Mouse (Mus musculus) neutrophil, adult 5-6 weeks (primary cell): ENCODE measurements around the gene Tmem170. TPM values are rescaled to one million over a fixed set of nuclear protein-coding genes. Genes with fewer than 3 reads are reported as not detected.

Experiments
- ATAC-seq: fragments of 151-379, 151-347 bp; 2 replicates; pipeline ENCODE4 v1.8.0; 2017; ENCODE audit warnings: mild to moderate bottlenecking, moderate TSS enrichment; ENCODE audit not compliant: insufficient number of reproducible peaks, poor library complexity, low FRiP score, severe bottlenecking; ENCODE audit errors: extremely low read depth
- total RNA-seq: library from RNA; stranded (forward); fragments of 200-1000 nt; gene quantifications from 2 replicates; pipeline ENCODE4 v1.2.3, GENCODE M21; 2017

The Tmem170 gene
- 3.7 and 4.1 TPM in 2 replicates for total RNA-seq

DNA sequence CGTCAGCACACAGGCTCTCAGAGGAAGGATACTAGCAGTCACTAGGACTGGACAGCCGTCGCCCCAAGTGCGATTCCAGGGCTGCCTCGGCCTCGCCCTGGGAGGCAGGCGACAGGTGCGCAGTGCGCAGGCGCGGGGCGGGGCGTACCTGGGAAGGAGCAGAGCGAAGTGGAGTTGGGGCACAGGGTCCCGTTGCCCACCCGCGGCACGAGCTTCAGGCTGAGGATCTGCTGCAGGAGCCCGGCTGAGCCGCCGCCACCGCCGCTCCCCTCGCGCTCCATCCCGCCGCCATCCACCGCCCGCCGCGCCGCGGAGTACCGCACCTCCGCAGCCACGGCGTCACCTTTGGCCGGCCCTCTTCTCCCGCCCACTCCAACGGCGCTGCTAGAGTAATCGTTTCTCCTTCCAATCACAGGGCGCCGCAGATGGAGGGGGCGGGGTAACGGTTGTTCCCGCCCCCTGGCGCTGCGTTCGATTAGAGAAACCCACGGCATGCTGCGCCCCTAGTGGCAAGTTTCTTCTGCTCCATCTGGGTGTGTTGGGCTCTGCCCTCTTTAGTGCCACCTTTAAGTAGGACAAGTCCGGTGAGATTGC lies at the start of gene Tmem170:
Gene Tmem170 (minus strand): TSS at position 396 of the 594 bp plus-strand sequence.
- peak; percentile 99 for ATAC-seq

DNA sequence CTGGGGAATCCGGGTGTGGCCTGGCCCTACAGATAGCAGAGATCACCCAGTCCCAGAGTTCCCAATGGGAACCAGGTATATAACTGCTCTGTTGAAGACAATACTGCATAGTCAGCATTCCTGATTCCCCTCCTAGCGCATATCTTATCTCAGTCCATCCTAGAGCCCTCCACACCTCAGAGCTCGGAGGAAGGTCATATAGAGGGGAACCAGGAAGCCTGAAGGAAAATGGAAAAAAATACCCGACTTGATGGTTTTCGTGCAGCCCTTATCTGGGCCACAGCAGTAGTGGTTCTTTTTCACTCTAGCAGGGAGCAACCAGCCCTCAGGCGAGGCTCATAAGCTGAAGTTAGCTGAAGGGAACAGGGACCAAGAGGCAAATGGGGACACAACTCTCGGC lies 48.4 kb upstream of the Tmem170 start:
- no peak for ATAC-seq

DNA sequence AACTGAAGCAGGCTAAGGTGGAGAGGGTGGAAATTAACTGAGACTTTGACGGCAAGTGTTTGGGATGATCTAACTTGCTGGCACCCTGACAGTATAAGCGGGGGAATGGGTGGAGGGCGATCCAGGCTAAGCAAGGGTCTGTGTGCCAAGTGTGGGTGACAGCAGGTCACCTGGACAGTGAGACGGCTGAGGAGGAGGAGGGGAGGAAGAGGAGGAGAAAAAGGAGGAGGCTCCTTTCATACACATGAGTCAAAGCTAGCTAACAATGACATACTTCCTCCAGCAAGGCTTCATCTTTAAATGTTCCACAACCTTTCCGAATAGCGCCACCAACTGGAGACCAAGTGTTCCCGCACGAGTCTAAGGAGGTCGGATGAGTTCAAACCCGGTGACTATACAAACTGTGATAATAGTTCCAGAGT lies 46.8 kb upstream of the Tmem170 start:
- ATAC-seq, result 0 out of 2 replicates have a peak, but pooled peaks have one; percentile 33

DNA sequence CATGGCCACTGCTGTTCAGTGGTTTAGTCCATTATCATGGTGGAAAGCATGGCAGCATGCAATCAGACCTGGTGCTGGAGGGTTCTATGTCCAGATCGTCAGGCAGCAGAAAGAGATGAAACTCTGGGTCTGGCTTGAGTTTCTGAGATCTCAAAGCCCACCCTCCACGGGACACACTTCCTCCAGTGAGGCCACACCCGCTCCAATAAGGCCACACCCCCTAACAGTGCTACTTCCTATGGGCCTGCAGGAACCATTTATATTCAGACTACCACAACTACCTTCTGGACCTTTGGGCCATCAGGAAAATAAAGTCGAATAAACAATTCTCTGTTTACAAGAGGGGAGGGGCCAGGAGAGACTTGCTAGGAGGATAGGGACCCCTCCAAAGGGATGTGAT lies 44.4 kb upstream of the Tmem170 start:
- no peak for ATAC-seq

DNA sequence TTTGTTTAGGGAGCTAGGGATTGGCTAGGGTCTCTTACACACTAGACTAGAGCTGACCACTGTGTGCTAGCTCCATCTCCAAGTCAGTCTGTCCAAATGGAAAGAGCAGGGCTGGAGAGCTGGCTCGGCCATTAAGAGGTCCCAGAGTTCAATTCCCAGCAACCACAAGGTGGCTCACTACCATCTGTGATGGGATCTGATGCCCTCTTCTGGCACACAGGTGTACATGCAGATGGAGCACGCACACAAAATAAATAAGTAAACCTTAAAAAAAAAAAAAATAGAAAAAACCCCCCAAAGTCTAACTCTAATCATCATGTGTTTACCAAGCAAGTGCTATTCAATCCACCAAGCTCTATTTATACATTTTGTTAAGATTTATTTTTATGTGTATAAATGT lies 43.1 kb upstream of the Tmem170 start:
- ATAC-seq, result no peak

DNA sequence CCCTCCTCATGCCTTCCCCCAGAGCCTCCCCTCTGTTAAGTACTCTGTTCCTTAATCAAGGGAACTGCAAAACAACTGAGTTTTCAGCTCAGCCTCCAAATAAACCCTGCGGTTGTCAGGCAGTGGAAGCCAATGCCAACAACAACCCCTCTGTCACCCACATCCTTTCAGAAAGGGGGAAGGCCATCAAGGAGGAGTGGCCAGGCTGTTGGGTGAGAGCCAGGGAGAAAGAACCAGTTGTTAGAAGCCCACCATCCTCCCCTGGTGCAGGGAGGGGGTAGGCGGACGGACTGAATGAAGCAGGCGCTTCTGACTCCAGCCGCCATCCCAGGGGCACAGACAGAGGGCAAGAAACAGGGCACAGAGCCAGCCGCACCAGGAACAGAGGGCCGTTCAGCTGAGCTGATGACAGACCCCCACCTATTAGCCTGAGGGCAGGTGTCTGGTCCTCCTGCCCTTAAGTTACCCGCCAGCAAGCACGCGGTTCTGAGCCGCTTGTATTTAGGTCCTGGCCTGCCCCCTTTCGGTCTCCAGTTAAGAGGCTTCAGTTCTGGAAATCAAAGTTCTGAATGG lies 36.4 kb upstream of the Tmem170 start:
- no peak for ATAC-seq

DNA sequence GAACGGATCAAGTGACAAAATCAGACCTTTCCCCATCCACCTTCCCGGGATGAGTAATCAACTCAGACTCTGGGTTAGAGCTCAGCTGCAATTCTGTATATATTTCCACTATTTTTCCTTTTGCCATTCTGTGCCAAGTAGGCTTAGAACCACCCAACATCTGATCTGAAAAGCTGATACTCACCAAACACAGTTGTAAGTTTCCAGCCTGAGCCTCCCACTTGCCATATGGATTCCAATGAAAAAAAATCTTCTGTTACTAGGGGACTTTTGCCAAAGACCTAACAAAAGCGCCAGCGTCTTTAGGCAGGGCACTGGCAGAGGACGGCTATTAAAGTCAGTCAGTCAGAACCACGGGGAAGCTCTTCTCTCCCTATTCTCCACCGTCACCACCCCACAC lies 35.0 kb upstream of the Tmem170 start:
- ATAC-seq, result no peak

DNA sequence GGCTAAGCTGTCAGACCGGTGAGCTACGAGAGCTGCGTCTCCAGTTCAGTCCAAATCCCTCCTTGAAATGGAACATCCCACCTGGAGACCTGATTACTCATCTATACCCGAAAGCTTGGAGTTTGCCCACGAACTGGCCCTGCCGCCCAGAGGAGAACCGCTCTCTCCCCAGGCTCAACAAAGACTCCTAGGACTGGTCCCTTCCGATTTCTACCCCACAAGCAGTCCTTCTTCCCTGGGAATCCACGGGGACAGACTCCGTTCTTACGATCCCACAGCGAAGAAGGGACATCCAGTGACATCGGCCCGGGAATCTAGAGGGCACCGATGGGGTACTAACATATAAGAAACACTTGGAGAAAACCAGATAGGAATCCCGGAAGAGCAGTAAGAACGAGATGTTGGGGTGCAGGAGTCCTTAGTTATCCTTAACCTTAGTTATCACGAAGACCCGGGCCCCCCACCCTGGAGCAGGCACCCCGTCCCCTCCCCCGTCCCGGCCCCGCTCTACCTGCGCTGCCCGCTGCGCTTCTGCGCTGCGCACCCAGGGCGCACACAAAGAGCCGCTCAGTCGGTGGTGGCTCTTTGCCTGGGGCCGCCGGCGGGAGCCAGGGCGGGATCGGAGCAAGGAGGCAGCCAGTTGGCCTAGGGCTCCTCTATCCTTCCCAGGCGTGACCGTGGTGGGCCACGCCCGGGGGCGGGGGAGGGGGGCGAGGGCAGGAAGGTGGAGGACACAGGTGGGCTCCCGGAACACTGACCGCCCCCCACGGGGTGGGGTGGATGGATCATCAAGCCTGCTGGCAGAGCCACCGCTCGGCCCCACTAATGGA lies 33.3 kb upstream of the Tmem170 start, which contains the start of gene Chst5:
Gene Chst5 (minus strand): TSS at position 827 of the 830 bp plus-strand sequence.
- ATAC-seq, result no peak

DNA sequence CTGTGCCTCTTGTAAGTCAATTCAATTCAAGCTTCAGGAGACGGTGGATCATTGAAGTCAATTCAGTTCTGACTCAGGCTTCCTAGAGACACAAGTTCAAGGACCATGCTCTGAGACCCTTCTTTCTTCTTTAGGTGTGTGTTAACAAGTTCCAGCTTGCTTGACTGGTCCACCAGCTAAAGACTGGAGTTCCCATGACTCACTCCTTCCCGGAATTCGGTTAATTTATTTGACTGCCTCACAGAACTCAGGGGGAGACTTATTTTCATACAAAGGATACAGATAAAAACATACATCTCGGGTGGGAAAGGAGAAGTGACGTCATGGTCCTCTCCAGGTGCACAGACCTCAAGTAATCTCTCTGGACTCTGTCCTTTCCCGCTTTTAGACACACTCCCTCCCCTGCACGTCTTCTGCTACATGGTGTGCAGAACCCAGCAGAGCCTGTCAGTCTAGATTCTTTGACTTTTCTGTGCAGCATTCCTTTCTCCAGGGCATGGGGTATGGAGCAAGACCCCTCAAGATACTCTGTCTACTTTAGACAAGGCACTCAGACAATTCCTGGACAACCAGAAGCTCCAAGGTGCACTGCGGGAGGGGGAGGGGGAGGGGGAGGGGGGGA lies 29.1 kb upstream of the Tmem170 start:
- no peak for ATAC-seq

DNA sequence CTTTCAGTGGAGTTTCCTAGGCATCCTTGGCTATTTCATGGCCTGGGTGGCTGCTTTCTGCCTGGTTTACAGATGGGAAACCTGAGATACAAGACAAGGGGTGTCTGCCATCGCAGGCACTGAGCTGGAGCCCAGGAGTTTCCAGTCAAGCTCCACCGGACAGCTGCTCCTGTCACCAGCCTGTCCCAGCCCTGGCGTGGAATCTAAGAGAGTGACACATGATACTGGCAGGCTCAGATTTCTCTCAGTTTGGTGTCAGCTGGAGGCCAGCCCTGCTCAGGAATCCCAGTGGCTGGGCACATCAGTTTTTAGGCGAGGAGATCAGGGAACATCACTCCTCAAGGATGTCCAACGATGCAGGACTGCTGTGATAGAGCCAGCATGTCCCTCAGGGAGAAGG lies 25.5 kb upstream of the Tmem170 start:
- ATAC-seq, result no peak

DNA sequence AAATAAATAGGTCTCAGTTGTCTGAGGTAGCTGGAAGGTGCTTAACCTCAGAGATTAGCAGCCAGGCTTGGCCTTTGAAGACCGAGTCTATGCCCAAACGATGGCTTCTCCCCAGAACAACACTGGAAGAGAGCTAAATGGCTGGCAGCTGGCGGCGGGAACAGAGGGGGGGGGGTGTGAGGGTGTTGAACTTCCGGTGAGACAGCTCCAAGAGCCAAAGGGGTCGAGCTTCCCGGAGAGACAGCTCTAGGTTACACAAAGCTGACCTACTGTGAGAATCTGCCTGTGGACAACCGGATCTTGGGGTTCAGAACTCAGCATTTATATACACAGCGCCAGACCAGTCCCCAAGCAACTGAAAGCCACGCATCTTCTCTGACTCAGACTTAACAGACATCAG lies 22.0 kb upstream of the Tmem170 start:
- ATAC-seq, result no peak

DNA sequence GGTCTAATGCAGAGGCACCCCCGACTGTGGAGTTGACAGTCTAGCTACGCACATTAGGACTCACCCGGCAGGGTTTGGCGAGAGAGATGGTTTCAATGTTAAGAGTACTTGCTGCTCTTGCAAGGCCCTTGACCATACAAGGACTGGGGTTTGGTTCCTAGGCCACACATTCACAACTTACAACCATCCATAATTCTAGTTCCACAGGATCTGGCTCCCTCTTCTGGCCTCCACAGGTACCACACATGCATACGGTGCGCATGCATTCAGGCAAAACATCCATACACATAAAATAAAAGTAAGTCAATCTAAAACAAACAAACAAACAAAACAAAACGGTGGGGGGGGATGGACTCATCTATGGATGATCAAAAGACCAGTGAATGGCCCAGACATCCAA lies 18.4 kb upstream of the Tmem170 start:
- no peak for ATAC-seq

DNA sequence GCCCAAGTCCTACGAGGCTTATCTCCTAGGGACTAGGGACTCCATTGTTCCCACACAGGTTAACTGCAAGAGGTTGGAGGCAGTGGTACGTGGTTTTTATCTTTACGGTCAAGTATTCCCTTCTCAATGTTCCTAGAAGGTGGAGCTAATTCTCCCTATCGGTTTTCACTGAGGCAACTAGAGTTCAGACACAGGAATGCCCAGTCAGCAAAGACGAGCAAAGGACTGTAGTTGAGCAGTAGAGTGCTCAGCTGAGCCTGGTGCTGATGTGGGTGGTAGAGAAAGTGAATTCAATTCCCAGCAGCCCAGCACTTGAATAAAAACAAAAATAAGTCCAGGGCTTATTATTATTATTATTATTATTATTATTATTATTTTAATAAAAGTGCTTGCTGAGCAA lies 16.1 kb upstream of the Tmem170 start:
- no peak for ATAC-seq

DNA sequence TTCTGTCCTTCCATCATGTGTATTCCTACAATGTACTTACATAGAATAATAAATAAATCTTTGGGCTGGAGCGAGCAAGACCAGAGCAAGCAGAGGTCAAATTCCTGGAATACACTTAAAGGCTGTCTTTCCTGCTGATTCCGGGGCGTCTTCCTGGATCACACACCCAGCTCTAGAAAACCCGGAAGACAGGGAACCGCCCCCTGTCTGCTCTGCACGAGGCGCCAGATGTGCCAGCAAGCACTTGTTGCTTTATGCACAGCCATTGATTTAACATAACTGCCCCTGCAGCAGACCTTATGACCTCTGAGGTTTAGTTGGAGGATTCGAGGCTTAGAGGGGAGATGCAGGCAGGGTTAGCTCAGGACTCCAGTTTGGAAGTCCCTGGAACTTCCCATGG lies 15.4 kb upstream of the Tmem170 start:
- no peak for ATAC-seq

DNA sequence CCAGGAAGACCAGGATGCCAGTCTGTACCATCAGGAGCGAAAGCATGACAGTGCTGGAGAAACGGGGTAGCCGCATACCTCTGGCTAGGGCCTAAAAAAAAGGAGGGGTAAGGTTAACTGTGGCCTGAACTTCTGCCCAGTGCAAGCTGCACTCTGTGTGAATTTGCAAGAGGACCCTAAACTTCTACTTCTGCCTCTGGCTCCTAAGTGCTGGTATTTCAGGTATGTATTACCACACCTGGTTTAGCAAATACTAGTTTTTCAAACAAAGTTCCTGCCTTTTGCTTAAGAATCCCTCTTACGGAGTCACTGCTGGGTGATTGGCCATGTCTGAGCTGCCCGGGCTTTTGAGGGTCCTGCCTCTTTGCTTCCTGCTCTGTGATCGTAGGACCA lies 14.4 kb upstream of the Tmem170 start:
- ATAC-seq, result no peak

DNA sequence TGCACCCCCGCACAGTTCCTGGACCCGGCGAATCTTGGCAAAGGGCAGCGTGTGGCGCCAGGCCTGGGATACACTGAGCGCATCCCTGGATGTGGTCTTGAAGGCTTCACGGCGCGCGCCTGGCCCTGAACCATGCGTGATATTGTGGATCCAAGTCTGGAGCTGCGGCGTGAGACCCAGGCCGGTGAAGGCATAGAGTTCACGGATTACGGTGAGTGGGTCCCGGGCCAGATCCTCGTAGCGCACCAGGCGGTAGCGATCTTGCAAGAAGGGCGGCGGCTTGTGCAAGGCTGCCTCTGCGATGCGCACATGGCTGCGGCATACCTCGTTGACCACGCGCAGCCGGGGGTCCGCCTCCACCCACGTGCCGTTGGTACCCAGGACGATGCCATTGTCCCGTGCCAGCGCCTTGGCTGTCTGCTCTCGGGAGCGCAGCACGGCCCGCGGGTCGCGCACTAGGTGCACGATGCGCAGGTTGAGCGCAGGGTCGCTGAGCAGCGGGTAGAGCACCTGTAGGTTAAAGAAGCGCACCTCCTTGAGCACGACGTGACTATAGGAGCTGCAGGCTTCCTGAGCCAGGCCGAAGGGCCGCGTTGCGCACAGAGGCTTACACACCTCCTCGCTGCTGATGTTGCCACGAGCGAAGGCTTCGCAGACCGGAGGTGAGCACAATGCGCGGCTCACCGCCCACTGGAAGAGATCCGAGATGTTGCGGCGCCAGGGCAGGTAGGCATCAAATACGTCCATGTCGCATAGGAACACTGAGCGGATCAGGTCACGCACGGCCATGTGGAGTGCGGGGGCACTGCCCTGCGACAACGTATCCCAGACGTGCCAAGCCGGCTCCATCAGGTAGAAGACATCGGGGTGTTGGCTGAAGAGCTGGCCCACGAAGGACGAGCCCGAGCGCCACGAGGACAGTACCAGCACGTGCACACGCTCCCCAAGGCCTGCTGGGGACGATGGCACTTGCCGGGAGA lies 13.7 kb upstream of the Tmem170 start:
- ATAC-seq, result no peak

DNA sequence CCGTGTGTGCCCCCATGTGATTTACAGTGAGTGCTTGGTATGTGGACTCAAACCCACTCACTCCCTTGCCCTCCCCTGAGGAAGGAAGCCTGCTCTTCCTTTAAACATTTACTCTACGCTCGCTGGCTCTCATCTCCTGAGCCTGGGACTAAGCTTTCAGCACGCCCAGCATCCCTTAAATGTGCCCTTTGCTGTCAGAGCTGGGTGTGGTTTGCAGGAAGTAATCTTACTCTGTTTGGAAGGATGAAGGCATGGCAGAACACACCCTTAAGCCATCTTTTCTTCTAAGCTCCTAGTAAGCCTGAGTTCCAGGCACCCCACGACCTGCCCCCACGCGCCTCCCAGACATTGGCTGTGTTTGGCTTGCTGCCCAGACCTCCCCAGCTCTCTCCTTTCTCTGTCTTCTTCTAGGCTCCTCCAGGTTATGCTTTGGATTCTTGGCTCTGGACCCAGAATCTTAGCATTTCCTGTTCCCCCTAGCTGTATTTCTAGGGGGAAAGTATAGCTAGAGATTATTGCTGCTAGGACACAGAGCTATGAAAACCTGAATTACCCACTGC lies 11.6 kb upstream of the Tmem170 start:
- no peak for ATAC-seq

DNA sequence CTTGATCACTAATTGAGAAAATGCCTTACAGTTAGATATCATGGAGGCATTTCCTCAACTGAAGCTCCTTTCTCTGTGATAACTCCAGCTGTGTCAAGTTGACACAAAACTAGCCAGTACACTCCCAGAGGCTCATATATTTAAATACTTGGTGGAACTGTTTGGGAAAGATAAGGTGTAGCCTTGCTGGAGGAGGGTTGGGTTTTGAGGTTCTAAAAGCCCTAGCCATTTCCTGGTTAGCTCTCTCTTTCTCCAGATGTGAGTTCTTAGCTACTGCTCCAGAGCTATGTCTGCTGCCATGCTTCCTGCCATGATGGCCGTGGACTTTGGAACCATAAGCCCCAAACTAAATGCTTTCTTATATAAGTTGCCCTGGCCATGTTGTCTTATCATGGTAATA lies 10.9 kb upstream of the Tmem170 start:
- no peak for ATAC-seq
